Mouse (Mus musculus): Measurements from ENCODE around the gene Atp11a.

Gene Atp11a

GRCm38 (mm10) chr8:12756391-12757157 is at the start of gene Atp11a:
Atp11a (plus strand) TSS chr8:12757014.
- DNase-seq: peak; percentile 72

DNA sequence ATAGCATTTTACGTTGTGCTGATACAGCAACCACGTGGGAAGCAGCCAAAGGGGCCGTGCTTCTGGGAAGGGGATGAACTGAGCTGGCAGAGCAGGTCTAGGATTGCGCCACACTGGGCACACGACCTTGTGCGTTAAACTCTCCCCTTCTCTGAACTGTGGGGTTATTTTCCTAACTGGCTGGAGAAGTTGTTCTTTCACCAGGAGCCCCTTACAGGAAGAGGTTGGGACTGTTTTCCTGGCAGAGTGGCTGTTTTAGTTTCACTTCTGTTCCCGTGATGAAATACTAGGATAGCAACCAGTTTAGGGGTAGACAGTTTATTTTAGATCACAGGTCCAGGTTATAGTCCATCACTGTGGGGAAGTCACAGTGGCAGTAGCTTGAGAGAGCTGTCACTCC is 45.2 kb upstream of the Atp11a start:
- no peak for DNase-seq

DNA sequence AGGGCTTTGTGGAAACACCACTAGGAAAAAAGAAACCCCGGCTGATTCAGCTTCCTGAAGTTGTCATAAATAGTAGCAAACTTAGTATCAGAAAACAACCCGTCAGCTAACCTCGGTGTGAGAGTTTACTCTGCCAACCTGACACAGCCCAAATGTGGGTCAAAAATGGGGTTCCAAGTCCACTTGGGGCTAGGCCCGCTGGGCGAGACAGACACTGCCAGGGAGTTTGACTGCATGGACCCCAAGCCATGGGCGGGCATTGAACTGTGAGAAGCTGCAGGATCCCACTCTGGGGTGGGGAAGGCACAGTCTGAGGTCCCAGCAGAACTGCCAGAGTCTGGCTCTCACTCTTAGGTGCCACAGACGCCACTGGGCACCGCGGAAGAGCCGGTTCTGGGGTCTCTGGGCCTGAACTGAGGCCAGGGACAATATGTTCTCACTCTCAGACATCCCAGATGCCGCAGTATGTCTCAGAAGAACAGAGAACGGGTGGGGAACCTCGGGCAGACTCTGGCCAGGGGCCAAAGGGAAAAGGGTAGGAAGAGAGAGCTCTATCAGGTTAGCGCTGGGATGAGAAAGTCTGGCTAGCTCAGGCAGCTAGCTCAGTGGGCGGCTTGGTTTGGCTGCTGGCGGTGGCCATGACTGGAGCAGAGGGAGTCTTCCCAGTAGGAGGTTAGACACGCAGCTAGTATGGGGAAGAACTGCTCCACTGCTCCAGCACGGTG is 40.8 kb upstream of the Atp11a start:
- no peak for DNase-seq

- DNase-seq: no peak
These were observed 37.7 kb upstream of the Atp11a start for GRCm38 (mm10) chr8:12719091-12719490.

DNA sequence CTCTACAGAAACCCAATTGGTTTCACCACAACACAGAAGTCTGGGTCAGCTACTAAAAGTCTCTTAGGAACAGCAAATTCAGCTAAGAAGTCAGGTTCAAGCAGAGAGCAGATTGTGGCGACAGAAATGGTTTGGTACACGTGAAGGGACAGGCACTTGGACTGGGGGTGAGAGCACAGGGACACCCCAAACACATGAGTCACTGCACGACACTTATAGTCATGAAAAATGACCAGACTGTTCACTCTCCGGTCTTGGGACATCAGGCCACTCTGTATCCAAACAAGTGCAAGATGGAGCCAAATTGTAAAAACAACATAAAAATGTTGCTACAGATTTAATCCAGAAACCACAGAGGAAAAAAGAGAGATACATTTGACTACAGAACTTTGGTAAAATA is 28.2 kb upstream of the Atp11a start:
- DNase-seq: no peak

GRCm38 (mm10) chr8:12730780-12731179 is 26.0 kb upstream of the Atp11a start:
- no peak for DNase-seq

- no peak for DNase-seq
These were observed 24.4 kb upstream of the Atp11a start for GRCm38 (mm10) chr8:12732431-12732830.

DNA sequence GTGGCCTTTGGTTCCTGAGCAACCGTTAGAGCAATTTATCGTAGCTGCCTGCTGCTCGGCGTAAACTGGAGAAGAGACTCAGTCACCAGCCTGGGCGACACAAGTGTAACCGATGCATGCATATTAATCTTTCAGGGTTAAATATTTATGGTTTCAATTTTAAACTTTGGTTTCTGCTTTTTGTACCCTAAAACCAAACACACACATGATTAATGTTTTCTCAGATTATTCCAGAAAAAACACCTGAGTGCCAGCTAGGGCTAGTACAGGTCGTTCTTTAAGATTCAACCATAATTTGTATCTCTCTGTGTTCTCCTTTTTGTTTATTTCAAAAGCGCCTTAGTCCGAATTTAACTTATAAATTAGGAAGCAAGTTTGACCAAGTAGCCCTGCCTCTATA is 17.7 kb upstream of the Atp11a start:
- no peak for DNase-seq

GRCm38 (mm10) chr8:12743390-12743789 is 13.4 kb upstream of the Atp11a start:
- no peak for DNase-seq

- no peak for DNase-seq
These were observed 8.6 kb upstream of the Atp11a start for GRCm38 (mm10) chr8:12748183-12748582.

- DNase-seq: no peak
These were observed 7.7 kb upstream of the Atp11a start for GRCm38 (mm10) chr8:12749116-12749515.

GRCm38 (mm10) chr8:12753054-12753453 is 3.8 kb upstream of the Atp11a start:
- DNase-seq: no peak

DNA sequence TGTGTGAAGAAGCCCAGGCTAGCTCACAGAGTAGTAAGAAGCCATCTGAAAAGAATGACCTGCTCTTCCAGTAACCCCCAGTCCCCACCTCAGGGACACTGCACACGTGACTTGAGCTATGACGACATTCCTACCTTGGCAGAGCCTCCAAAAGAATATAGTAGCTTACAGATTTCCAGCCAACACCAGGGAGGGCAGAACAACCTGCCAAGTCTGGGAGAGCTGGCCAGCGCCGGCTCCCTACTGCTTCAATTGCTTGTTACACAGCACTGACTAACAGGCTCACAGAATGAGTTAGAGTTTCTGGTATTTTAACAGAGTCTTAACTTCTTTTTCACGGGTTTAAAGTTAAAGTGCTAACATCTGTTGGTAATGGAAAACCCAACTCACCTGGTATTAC is 2.7 kb upstream of the Atp11a start:
- no peak for DNase-seq

DNA sequence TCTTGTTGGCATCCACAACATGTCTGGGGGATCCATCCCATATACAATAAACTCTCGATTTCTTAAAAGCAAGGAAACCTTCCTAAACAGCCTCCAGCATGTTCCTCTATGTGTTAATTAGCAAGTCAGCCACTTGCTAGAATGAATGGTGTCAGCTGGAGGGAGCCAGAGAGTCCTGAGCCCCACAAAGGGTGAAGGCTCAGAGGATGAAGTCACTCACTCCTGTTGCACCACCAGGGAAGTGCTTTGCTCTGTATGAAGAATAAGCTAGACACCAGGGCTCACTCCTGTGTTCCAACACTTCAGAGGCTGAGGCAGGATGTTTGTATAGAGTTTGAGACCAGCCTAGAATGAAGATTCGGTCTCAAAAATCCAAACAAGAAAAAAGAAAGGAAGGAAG is 1.5 kb upstream of the Atp11a start:
- no peak for DNase-seq

GRCm38 (mm10) chr8:12755826-12756225 is 988 bp upstream of the Atp11a start:
- no peak for DNase-seq

DNA sequence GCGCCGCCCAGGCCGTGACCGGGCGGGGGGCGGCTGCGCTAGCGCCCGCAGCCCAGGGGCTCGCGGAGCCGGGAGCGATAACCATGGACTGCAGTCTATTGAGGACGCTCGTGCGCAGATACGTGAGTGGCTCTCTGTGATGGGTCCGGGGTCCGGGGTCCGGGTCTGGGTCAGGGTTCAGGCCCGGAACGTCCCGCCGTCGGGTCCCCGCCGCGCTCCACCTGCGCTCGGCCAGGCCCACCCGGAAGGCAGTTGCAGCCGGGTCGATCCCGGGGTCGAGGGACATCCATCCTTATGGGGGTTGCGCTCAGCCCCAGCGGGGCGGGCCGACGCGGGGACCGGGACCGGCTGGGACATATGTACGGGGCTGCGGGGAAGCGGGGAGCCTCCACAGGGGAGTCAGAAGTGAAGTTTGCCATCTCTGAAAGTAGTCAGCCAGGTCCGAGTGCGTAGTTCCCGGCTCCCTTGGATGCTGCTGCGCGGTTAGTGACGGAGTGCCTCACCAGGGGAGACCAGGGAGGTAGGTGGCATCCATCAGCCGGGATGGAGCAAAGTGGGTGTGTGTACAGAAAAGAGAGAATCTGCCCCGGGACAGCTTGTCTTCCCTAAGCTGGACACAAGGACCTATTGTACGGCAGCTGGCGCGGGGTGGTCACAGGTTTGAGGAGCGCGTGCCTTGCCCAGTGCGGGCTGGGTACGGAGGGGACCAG is 572 bp downstream of the Atp11a start:
- peak; percentile 58 for DNase-seq

DNA sequence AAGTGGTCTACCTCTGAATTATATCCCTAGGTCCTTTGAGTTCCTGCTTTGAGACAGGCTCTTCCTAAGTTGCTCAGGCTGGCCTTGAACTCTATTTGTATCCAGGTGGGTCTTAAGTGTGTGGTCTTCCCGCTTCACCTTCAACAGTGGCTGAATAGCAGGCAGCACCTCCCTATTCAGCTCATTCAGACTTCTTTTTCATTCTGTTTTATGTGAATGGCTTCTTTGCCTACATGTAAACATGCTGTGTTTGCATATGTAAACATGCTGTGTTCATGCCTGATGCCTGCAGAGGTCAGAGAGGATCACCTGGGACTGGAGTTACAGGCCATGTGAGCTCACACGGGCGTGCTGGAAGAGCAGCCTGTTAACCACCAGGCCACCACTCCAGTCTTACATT is 3.1 kb downstream of the Atp11a start:
- DNase-seq: no peak

DNA sequence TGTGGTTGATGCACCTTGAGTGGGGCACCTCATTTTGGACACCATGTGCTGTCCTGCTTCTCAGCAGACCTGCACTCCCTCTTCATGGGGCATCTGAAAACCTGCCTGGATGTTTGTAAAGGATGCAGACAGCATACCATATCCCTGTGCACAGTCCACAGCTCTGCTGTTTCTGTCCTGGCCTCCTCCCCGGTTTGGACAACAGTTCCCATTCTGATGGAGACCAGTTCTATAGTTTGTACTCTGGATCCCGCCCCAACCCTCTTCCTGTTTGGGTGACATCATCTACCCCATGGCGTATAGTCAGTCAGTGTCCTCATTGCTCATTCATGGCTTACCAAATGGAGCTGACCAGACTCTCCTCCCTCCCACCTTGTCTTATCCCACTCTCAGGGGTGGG is 5.1 kb downstream of the Atp11a start:
- DNase-seq: no peak

DNA sequence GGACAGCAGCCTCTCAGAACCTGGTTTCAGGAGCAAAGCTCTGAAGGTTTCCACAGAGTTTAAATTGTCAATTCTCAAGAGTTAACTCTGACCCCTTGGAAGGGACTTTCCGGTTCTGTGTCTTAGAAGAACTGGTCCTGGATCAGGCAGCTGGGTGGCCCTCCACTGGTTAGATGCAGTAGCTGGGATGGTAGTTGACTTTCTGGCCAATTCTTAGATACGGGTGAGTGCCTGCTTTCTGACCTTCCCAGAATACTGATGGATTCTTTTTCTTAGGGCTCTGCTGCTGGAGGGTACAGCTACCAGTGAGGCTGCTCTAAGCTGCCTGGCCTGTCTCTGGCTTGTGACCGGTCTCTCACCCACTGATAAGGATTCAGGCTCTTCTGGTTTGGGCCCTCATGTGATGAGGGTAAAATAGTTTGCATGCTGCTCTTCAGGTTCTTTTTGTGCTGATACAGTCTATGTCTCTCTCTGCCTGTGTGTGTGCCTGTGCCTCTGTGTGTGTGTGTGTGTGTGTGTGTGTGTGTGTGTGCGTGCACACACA is 6.8 kb downstream of the Atp11a start:
- DNase-seq: no peak

DNA sequence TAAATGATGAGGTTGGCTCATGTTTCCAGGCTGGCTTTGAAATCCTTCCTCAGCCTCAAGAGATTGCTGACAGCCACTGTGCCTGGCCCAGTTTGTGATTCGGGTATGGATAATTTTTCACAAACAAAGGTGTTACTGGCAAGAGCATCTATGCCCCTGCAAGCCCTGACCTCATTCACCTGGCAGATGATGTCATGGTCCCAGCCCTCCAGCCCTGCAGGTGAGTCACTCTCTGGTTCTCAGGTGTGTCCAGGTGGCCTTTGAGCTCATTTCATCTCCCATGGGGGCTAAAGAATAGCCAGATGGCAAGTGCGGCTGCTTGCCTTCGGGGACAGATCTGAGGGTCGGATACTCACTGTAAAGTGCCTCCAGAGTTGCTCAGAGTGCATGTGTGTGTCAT is 8.2 kb downstream of the Atp11a start:
- no peak for DNase-seq

- DNase-seq: no peak
These were observed 10.4 kb downstream of the Atp11a start for GRCm38 (mm10) chr8:12767176-12767575.

GRCm38 (mm10) chr8:12768747-12769146 is 11.9 kb downstream of the Atp11a start:
- no peak for DNase-seq

GRCm38 (mm10) chr8:12769296-12769695 is 12.5 kb downstream of the Atp11a start:
- DNase-seq: no peak

DNA sequence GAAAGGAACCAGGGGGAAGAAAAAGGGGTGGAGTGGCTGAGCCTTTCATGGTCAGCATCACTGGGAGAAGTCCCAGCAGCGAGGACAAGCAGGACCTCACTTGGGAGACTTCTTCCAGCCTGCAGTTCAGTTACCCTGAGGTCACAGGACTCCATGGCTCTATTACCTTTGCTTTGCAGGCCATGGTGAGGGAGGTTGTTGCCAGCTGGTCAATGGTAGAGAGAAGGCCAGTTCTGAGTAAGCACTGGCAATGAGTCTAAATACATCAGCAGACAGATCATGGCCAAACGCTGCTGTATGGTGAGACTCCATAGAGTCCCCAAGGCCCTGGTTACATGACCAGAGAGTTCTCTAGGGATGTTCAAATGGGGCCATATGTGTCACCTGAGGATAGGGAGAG is 15.5 kb downstream of the Atp11a start:
- DNase-seq: no peak

All from layer of hippocampus, adult 9-11 months (tissue).